Comparison of ENCODE assay signal across 9 mouse cellular contexts in the genomic region with DNA sequence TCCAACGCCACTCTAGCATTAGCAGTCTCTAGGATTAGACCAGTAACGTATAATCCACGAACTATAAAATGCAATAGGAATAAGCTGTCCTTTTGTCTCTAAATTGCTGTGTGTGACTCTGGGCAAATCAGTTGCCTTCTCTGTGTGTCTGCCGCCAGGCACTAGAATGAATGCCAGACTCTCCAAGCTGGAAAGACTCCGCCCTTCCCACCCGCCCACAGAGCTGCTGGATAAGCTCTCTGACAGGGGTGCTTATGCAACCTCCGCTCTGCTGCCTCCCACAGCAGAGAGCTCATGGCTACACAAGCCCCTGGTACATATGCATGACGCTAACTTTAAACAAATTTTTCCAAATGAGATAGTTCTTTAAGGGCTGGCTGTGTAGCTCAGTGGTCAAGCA. TPM values are rescaled to one million over a fixed set of nuclear protein-coding genes. Genes with fewer than 3 reads are reported as not detected.
DNase-seq lines count a peak whose midpoint lies in the region; ATAC-seq and TF ChIP-seq lines count a peak whose summit lies in the region.
"Had no signal": no experiment of that assay in that cellular context is flagged by ENCODE, and none has a peak within 500 bp of the region (broad histone marks: within the 10 kb centered on the region; RNA-seq: fewer than 3 reads in every experiment).

No protein-coding gene starts in this region.

- peaks cover 21% of the 10 kb centered on the region for H3K4me1 ChIP-seq in liver, embryonic 13.5 days (replicated peaks)
- 0 out of 2 replicates have a peak, but pooled peaks cover 3% of the 10 kb centered on the region for H3K4me1 ChIP-seq in stomach, postnatal 0 days (replicated peaks; ENCODE audit: control insufficient read depth, insufficient read depth)

- TF ChIP-seq EP300 in stomach, postnatal 0 days (optimal IDR thresholded peaks at IDR 0.05), result no peak

- H3K4me2 ChIP-seq in liver, embryonic 13.5 days, result no peak overlapping the region
- no peak overlapping the region for H3K4me2 ChIP-seq in stomach, postnatal 0 days (replicated peaks; ENCODE audit: low read depth)

- H3K36me3 ChIP-seq in liver, embryonic 13.5 days, result no peaks in the 10 kb centered on the region
- H3K36me3 ChIP-seq in stomach, postnatal 0 days (ENCODE audit: control insufficient read depth, insufficient read depth, low read length), result no peaks in the 10 kb centered on the region

- 44% methylated on average over 8 of the region's 8 CpGs for WGBS in liver, embryonic 13.5 days (ENCODE audit: insufficient replicate concordance)
- 32% methylated on average over 8 of the region's 8 CpGs for WGBS in stomach, postnatal 0 days

- peak; percentile 61; the same call in 1 of the 2 replicates for ATAC-seq in liver, embryonic 13.5 days (ENCODE audit: low read depth)
- ATAC-seq in stomach, postnatal 0 days (ENCODE audit: low FRiP score, low TSS enrichment), result peak; percentile 72

- DNase-seq in cerebellum, postnatal 25 days, result peak; percentile 28 to 60
- no peak for DNase-seq in cerebellum, adult 9-10 months
- DNase-seq in ZHBTc4 (ENCODE audit: low read depth, low spot score), result peak; percentile 64
- DNase-seq in gastrocnemius, postnatal 10 days, result peak; percentile 45
- peak; percentile 55 for DNase-seq in kidney, adult 9 months
- no peak for DNase-seq in liver, embryonic 13.5 days
- peak; percentile 83 for DNase-seq in stomach, postnatal 0 days (ENCODE audit: low spot score)
- no peak for DNase-seq in cerebellum, adult 9-11 months

- peak; percentile 27 for TF ChIP-seq CTCF in stomach, postnatal 0 days (IDR thresholded peaks at IDR 0.05; ENCODE audit: low read depth)

- H3K27ac ChIP-seq in liver, embryonic 13.5 days, result no peak overlapping the region
- H3K27ac ChIP-seq in stomach, postnatal 0 days (replicated peaks), result peak overlapping the region; percentile 18; the same call in 1 of the 2 replicates

- no peak overlapping the region for H3K9ac ChIP-seq in liver, embryonic 13.5 days
- H3K9ac ChIP-seq in stomach, postnatal 0 days (ENCODE audit: low read length), result no peak overlapping the region

- H3K9me3 ChIP-seq in liver, embryonic 13.5 days (replicated peaks), result no peaks in the 10 kb centered on the region
- no peaks in the 10 kb centered on the region for H3K9me3 ChIP-seq in stomach, postnatal 0 days (ENCODE audit: control insufficient read depth, low read length)

- no peak overlapping the region for H3K4me3 ChIP-seq in liver, embryonic 13.5 days (replicated peaks)
- no peak overlapping the region for H3K4me3 ChIP-seq in stomach, postnatal 0 days (ENCODE audit: low read depth, low read length)

- peaks cover 21% of the 10 kb centered on the region for H3K27me3 ChIP-seq in liver, embryonic 13.5 days
- no peaks in the 10 kb centered on the region for H3K27me3 ChIP-seq in stomach, postnatal 0 days (ENCODE audit: control insufficient read depth, insufficient read depth, low read length)

RNA-seq across cellular contexts. Expression of a gene that starts 17.1 kb away (rescaled TPM):
- total RNA-seq in gastrocnemius, postnatal 10 days (2021), result not detected
- polyA plus RNA-seq in liver, embryonic 13.5 days (2015; fragmentation: Nextera tagmentation; extraction: Ambion mirVana), result not detected in 2 replicates
- polyA plus RNA-seq in stomach, postnatal 0 days (2015; fragmentation: Nextera tagmentation; extraction: Ambion mirVana), result 12.7 TPM in 2 replicates
- total RNA-seq: common myeloid progenitor, adult 5-6 weeks had no signal

RNA-seq across cellular contexts. Expression of a gene that starts 39.8 kb away (rescaled TPM):
- total RNA-seq in gastrocnemius, postnatal 10 days (2021), result under 1 TPM in 1 of 2 experiments, not detected in 1; 0.09 TPM
- 0.08 and 0.15 TPM in 2 replicates for polyA plus RNA-seq in liver, embryonic 13.5 days (2015; fragmentation: Nextera tagmentation; extraction: Ambion mirVana)
- polyA plus RNA-seq in stomach, postnatal 0 days (2015; fragmentation: Nextera tagmentation; extraction: Ambion mirVana), result 1.2 and 2.2 TPM in 2 replicates

Comparison
In these comparisons a context has a peak if more than half of its experiments do, and no peak if none do; other contexts are left out.
1. DNase-seq: peak in cerebellum, postnatal 25 days (2 of 2), ZHBTc4 (single experiment), gastrocnemius, postnatal 10 days (single experiment), kidney, adult 9 months (single experiment) and stomach, postnatal 0 days (single experiment); none in cerebellum, adult 9-10 months (single experiment), liver, embryonic 13.5 days (single experiment) and cerebellum, adult 9-11 months (single experiment).
2. RNA of a gene that starts 17.1 kb away (polyA plus RNA-seq): 12.7 TPM in stomach, postnatal 0 days; not detected in liver, embryonic 13.5 days; every median in the first group is over 10 times any median in the second.